Mouse (Mus musculus) cerebellum, adult 9-10 months (tissue): ENCODE data around the gene Trp53bp2.

ENCODE experiments used
- DNase-seq: peaks from one replicate; pipeline ENCODE4 v3.0.0; 2022

Trp53bp2 gene

GRCm38 (mm10) chr1:182503206-182503900 lies 94.4 kb downstream of the Trp53bp2 start:
- no peak for DNase-seq

GRCm38 (mm10) chr1:182504223-182504622 lies 95.3 kb downstream of the Trp53bp2 start:
- no peak for DNase-seq

DNA sequence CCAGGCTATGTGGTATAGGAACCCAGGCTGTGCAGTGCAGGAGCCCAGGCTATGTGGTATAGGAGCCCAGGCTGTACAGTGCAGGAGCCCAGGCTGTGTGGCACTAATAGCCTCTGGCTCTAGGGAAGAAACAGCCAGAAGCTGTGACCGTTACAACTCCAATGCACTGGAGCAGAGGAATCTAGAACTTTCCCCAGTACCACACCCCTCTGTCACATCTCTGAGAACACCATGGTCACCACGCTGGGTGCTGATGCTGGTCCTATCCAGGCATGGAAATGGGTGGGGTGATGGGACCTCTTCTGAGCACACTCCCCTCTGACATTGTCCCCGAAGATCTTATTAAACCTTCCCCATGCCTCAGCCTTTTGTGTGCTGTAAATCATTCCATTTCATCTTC lies 96.3 kb downstream of the Trp53bp2 start:
- no peak for DNase-seq

DNA sequence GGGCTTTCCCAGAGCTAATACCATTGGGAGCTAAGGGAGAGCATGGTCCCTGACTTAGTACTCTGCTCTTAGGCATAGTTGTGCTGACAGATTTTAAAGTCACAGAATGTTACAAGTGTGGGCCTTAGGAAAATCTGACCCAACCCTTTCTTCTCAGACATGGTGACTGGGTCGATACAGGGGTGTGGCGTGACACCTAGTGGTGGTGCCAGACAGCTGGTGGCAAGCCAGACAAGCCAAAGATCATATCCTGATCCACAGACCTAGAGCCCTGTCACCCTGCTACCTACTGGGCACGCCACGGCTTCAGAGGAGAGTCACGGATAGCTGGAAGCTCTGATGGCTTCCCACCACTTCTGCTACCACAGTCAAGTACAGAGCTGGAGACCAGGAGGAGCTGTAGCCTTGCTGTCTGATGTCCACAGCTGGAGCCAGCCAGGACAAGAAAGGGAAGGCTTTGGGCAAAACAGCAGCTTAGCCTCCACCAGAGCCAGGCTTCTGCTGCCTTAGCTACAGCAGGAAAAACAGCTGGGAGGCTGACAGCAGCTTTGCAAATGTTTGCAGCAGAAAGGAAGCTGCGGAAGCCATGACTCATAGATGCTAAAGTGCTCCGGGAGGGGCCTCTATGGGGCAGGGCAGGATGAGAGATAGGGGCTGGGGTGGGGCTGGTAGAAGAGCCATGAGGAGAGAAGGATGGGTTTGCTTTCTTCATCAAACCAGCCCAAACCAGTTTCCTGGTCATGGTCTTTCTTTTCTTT lies 97.4 kb downstream of the Trp53bp2 start:
- no peak for DNase-seq

DNA sequence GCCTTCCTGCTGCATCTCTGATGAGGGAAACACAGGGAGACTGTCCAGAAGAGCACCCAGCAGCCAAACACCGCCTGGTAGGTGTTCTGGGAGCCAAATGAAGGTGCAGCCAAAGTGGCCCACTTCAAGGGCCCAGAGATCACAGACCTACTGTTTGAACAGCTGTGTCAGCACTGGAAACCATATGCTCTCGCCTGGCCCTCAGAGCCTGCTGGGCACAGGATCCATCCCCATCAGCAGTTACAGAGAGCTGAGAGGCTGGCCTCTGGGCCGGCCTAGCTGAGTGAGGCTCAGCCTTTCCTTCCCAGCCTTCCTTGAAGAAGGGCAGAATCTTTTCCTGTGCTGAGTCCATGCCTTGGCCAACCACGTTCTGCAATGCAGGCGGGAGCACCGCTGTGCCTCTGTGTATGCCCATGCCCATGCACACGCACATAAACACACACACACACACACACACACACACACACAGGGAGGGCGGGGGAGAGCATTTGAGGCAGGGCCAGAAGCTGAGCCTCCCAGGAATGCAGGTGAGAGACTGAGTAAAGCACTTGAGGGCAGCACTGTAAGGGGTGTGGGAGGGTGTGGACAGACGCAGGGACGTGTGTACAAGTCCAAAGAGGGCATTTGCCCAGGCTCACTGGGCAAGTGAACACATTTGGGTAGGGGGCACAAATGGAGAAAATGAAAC lies 100.3 kb downstream of the Trp53bp2 start:
- peak; percentile 48 for DNase-seq

DNA sequence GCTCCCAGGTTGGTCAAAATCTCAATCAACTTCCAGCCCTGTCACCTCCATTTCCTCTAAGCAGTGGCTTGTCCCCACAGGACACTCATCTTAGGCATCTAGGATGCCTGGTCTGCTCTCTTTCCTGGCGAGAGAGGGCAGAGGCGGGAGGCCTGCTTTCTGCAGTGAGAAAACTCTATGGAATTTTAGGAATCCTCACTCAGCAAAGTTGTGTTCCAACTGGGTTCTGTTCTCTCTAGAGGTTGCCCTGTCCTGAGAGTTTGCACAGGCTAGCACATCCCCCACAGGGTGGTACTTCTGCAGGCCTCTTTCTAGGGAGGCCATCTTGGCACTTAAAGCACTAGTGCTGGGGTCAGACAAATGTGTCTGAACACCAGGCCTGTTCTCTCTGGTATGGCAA lies 102.1 kb downstream of the Trp53bp2 start:
- DNase-seq: no peak

- no peak for DNase-seq
Observed at GRCm38 (mm10) chr1:182511778-182512177, 102.8 kb downstream of the Trp53bp2 start.
